Mouse (Mus musculus) left cerebral cortex, adult 2 months (tissue): ENCODE data around the gene Kat6b. TPM values are rescaled to one million over a fixed set of nuclear protein-coding genes. Genes with fewer than 3 reads are reported as not detected.
A peak's percentile ranks its signal among the peaks of the same experiment; 100 is the strongest.

Source experiments
- DNase-seq, 2 experiments: peaks; one replicate each; pipeline ENCODE4 v3.0.0; 2021 to 2022; ENCODE audit warnings: low spot score in 2 of 2, mixed read lengths in 1 of 2; ENCODE audit errors: extremely low spot score in 1 of 2
- H3K27ac ChIP-seq: fragments of 200-600 bp; 2 replicates; pipeline ENCODE4 v1.8.1; 2022
- H3K4me3 ChIP-seq: fragments of 200-600 bp; 2 replicates; pipeline ENCODE4 v1.8.1; 2022
- CTCF ChIP-seq: fragments of 200-600 bp; IDR thresholded peaks from 2 replicates; pipeline ENCODE4 v1.8.1; 2022; ENCODE audit warnings: antibody characterized with exemption, mild to moderate bottlenecking, moderate library complexity
- intact Hi-C: fragments of 180-260 bp; cut with DNase I; formaldehyde crosslinking; loops from one replicate; pipeline ENCODE4 v1.15.1; 2025
- total RNA-seq, 2 experiments: library from RNA; stranded (reverse); gene quantifications; 2 replicates each; pipeline ENCODE4 v1.2.3; 2021

The Kat6b gene
- total RNA-seq, 2 experiments from 2014 or later = 117 to 118 TPM

GRCm38 (mm10) chr14:21489116-21489485, 7.9 kb downstream of the Kat6b start:
- intact Hi-C loops = no loop called here

GRCm38 (mm10) chr14:21490141-21490540, 8.9 kb downstream of the Kat6b start:
- TF ChIP-seq CTCF = no peak
- no peak overlapping the region for H3K27ac ChIP-seq

More at GRCm38 (mm10) chr14:21489116-21489485, 7.9 kb downstream of the Kat6b start:
- H3K4me3 ChIP-seq = no peak overlapping the region
- DNase-seq = no peak
- TF ChIP-seq CTCF = no peak
- H3K27ac ChIP-seq = no peak overlapping the region

GRCm38 (mm10) chr14:21498361-21498996, 17.2 kb downstream of the Kat6b start:
- Histone ChIP-seq H3K4me3 (peak overlapping the region; percentile 78), H3K27ac (peak overlapping the region; percentile 100; the same call in 1 of the 2 replicates)
- no peak for TF ChIP-seq CTCF
- no peak for DNase-seq
- intact Hi-C loops = loop anchor here (2.0 to 5.0 kb wide), 3 partner anchors 130 to 244 kb away; no protein-coding TSS in a partner anchor

More at GRCm38 (mm10) chr14:21490141-21490540, 8.9 kb downstream of the Kat6b start:
- H3K4me3 ChIP-seq = no peak overlapping the region
- no peak for DNase-seq
- intact Hi-C loops = no loop called here

- DNase-seq = peak in 1 of 2 experiments; percentile 46
- peak overlapping the region; percentile 78 for H3K4me3 ChIP-seq
- intact Hi-C loops = loop anchor here (2.0 to 5.0 kb wide), 3 partner anchors 130 to 243 kb away; no protein-coding TSS in a partner anchor
- H3K27ac ChIP-seq = peak overlapping the region; percentile 100
- TF ChIP-seq CTCF = no peak; the same call in 1 of the 2 replicates
Observed at GRCm38 (mm10) chr14:21499011-21499581, 17.9 kb downstream of the Kat6b start.

- peak overlapping the region; percentile 100 for H3K27ac ChIP-seq
- H3K4me3 ChIP-seq = peak overlapping the region; percentile 78
- intact Hi-C loops = loop anchor here (2.0 to 10.0 kb wide), 6 partner anchors 111 to 362 kb away; partner anchors contain the start of gene Comtd1
- TF ChIP-seq CTCF = no peak
- peak; percentile 71 to 76 for DNase-seq
Observed at GRCm38 (mm10) chr14:21499631-21500153, 18.5 kb downstream of the Kat6b start.

GRCm38 (mm10) chr14:21500154-21501047, 19.2 kb downstream of the Kat6b start:
- intact Hi-C loops = loop anchor here (2.0 to 10.0 kb wide), 3 partner anchors 110 to 363 kb away; partner anchors contain the start of gene Comtd1
- peak overlapping the region; percentile 90 for H3K4me3 ChIP-seq
- peak overlapping the region; percentile 100 for H3K27ac ChIP-seq
- TF ChIP-seq CTCF = peak; percentile 18
- DNase-seq = peak; percentile 98 to 100

GRCm38 (mm10) chr14:21501048-21501657, 19.9 kb downstream of the Kat6b start:
- peak overlapping the region; percentile 96 for H3K27ac ChIP-seq
- TF ChIP-seq CTCF = no peak; the same call in 1 of the 2 replicates
- DNase-seq = peak; percentile 82 to 85
- intact Hi-C loops = loop anchor here (2.0 to 10.0 kb wide), 3 partner anchors 110 to 364 kb away; partner anchors contain the start of gene Comtd1
- H3K4me3 ChIP-seq = peak overlapping the region; percentile 90

- Histone ChIP-seq H3K4me3 (no peak overlapping the region), H3K27ac (no peak overlapping the region)
- TF ChIP-seq CTCF = no peak
- intact Hi-C loops = loop anchor here (10.0 kb wide), 1 partner anchor 340 kb away; the partner anchor contains the start of gene Comtd1
- DNase-seq = no peak
Observed at GRCm38 (mm10) chr14:21505036-21505435, 23.8 kb downstream of the Kat6b start.

GRCm38 (mm10) chr14:21507046-21507445, 25.8 kb downstream of the Kat6b start:
- Histone ChIP-seq H3K27ac (no peak overlapping the region), H3K4me3 (no peak overlapping the region)
- no peak for TF ChIP-seq CTCF
- intact Hi-C loops = loop anchor here (10.0 kb wide), 1 partner anchor 338 kb away; the partner anchor contains the start of gene Comtd1
- no peak for DNase-seq

- no peak overlapping the region for H3K27ac ChIP-seq
- intact Hi-C loops = loop anchor here (10.0 kb wide), 1 partner anchor 335 kb away; the partner anchor contains the start of gene Comtd1
- DNase-seq = no peak
- no peak overlapping the region for H3K4me3 ChIP-seq
- TF ChIP-seq CTCF = no peak
Observed at GRCm38 (mm10) chr14:21509111-21509905, 28.1 kb downstream of the Kat6b start.
